Mouse (Mus musculus) heart, adult 8-10 months (tissue): ENCODE results near the gene Arhgap29. TPM values are rescaled to one million over a fixed set of nuclear protein-coding genes. Genes with fewer than 3 reads are reported as not detected.

ENCODE experiments used
- DNase-seq: peaks from one replicate; pipeline ENCODE4 v3.0.0; 2022; ENCODE audit warnings: low spot score
- total RNA-seq, 4 experiments: library from RNA; stranded (reverse); gene quantifications; 2 replicates each; pipeline ENCODE4 v1.2.4; 2022

Gene Arhgap29
- total RNA-seq, 4 experiments from 2014 or later: 33.4 to 38.6 (median 37.2) TPM

- DNase-seq: no peak
Measured at GRCm38 (mm10) chr3:121941204-121941745, 11.1 kb upstream of the Arhgap29 start.

- DNase-seq: no peak
Measured at GRCm38 (mm10) chr3:121945957-121946356, 6.4 kb upstream of the Arhgap29 start.

GRCm38 (mm10) chr3:121946765-121947164 lies 5.6 kb upstream of the Arhgap29 start:
- no peak for DNase-seq

GRCm38 (mm10) chr3:121950139-121950538 lies 2.2 kb upstream of the Arhgap29 start:
- DNase-seq: no peak

GRCm38 (mm10) chr3:121951116-121951515 lies 1.2 kb upstream of the Arhgap29 start:
- no peak for DNase-seq

- peak; percentile 89 for DNase-seq
Measured at GRCm38 (mm10) chr3:121953049-121953432, 700 bp downstream of the Arhgap29 start.

- DNase-seq: peak; percentile 53
Measured at GRCm38 (mm10) chr3:121953433-121954161, 1.3 kb downstream of the Arhgap29 start.

GRCm38 (mm10) chr3:121954421-121954820 lies 2.1 kb downstream of the Arhgap29 start:
- no peak for DNase-seq

- no peak for DNase-seq
Measured at GRCm38 (mm10) chr3:121955527-121955926, 3.2 kb downstream of the Arhgap29 start.

GRCm38 (mm10) chr3:121956789-121957188 lies 4.4 kb downstream of the Arhgap29 start:
- DNase-seq: no peak

- DNase-seq: no peak
Measured at GRCm38 (mm10) chr3:121957606-121958344, 5.4 kb downstream of the Arhgap29 start.

GRCm38 (mm10) chr3:121964173-121964572 lies 11.8 kb downstream of the Arhgap29 start:
- DNase-seq: peak; percentile 70

- peak; percentile 88 for DNase-seq
Measured at GRCm38 (mm10) chr3:121967681-121968476, 15.5 kb downstream of the Arhgap29 start.

- peak; percentile 61 for DNase-seq
Measured at GRCm38 (mm10) chr3:121968621-121969020, 16.3 kb downstream of the Arhgap29 start.

GRCm38 (mm10) chr3:121969451-121969850 lies 17.1 kb downstream of the Arhgap29 start:
- no peak for DNase-seq

- DNase-seq: peak; percentile 34
Measured at GRCm38 (mm10) chr3:121973761-121974160, 21.4 kb downstream of the Arhgap29 start.

GRCm38 (mm10) chr3:121975381-121975780 lies 23.0 kb downstream of the Arhgap29 start:
- no peak for DNase-seq

GRCm38 (mm10) chr3:121981306-121981705 lies 29.0 kb downstream of the Arhgap29 start:
- no peak for DNase-seq

GRCm38 (mm10) chr3:121982450-121982849 lies 30.1 kb downstream of the Arhgap29 start:
- DNase-seq: peak; percentile 41

GRCm38 (mm10) chr3:121995125-121995524 lies 42.8 kb downstream of the Arhgap29 start:
- no peak for DNase-seq

- DNase-seq: no peak
Measured at GRCm38 (mm10) chr3:121999934-122000333, 47.6 kb downstream of the Arhgap29 start.

- DNase-seq: no peak
Measured at GRCm38 (mm10) chr3:122001568-122001967, 49.2 kb downstream of the Arhgap29 start.
